In the genomic region with DNA sequence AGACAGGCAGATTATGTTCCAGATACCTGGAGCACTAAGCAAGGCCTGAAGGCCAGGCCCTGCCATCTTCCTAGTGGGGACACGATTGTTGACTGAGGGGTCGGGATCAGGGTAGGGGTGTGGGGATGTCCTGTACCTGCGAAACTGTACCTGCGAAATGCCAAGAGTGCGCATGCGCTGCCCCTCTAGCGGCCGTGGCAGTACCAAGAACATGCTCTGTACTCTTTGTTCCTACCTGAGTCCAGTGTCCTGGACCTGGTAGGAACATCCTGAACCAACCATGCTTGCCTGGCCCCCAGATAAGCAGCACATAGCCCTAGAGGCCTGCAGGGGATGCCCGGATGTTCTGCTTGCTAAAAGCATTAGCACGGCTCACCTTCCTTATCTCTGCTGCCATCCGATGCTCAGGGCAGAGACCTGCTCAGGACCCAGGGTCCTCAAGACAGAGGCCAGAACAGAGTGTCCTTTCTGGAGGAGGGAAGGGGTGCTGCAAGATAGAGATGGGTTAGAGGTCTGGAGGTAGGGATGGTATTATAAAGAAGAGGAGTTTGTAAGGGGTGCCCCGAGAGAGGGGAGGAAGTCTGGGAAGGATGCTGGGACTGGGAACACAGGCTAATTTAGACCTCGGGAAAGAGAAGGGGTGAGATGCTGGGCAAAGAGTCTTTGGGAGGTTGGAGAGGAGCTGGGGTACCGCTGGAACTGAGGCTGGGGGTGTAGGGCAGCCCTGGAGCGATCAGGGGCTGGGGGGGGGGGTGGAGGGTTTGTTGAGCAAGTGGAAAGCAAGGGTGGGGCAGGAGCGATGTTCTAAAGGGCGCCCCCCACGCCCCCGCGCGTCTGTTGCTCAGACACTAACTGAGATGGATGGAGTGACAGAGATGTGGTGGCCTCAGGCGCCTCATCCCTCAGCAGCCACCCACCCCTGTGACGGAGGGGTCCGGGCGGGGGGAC, we compare ENCODE assay signal across 12 mouse cellular contexts. TPM values are rescaled to one million over a fixed set of nuclear protein-coding genes. Genes with fewer than 3 reads are reported as not detected.
A peak's percentile ranks its signal among the peaks of the same experiment; 100 is the strongest.
DNase-seq lines count a peak whose midpoint lies in the region; ATAC-seq and TF ChIP-seq lines count a peak whose summit lies in the region.
"Had no signal": no experiment of that assay in that cellular context is flagged by ENCODE, and none has a peak within 500 bp of the region (broad histone marks: within the 10 kb centered on the region; RNA-seq: fewer than 3 reads in every experiment).

A gene (plus strand): TSS at position 813 of the 948 bp plus-strand sequence.

- intact Hi-C loops in left cerebral cortex, postnatal 4 days (cut with DNase I), result no loop called here

- H3K9ac ChIP-seq in ES-E14 (ENCODE audit: insufficient read depth, low read depth, low read length, poor library complexity, severe bottlenecking), result 0 out of 2 replicates have a peak within 1 kb of the TSS, but pooled peaks have one; percentile 13
- H3K9ac ChIP-seq in hindbrain, embryonic 16.5 days (ENCODE audit: low read depth, low read length), result peak within 1 kb of the TSS; percentile 32; the same call in 1 of the 2 replicates
- H3K9ac ChIP-seq: liver, embryonic 12.5 days had no signal

- H3K4me3 ChIP-seq in ES-E14 (ENCODE audit: insufficient read depth in 1 of 2, low read depth in 1 of 2, low read length in 2 of 2, poor library complexity in 1 of 2, severe bottlenecking in 1 of 2), result peak within 1 kb of the TSS in 1 of 2 experiments; percentile 33; a peak in 1 of 4 replicates
- peak within 1 kb of the TSS; percentile 35 for H3K4me3 ChIP-seq in embryonic facial prominence, embryonic 10.5 days
- no peak within 1 kb of the TSS for H3K4me3 ChIP-seq in hindbrain, embryonic 16.5 days (ENCODE audit: low read length)
- H3K4me3 ChIP-seq: liver, embryonic 12.5 days had no signal

- in situ Hi-C loops in ES-E14 (cut with MboI; ENCODE audit: low sequenced_read_pairs in 2 of 2, unreplicated experiment in 2 of 2), result no loop called here

- H3K27ac ChIP-seq in ES-E14 (ENCODE audit: insufficient read depth, low read depth, low read length, poor library complexity, severe bottlenecking), result no peak within 1 kb of the TSS
- no peak within 1 kb of the TSS for H3K27ac ChIP-seq in embryonic facial prominence, embryonic 10.5 days (replicated peaks)
- no peak within 1 kb of the TSS for H3K27ac ChIP-seq in hindbrain, embryonic 16.5 days (ENCODE audit: low read depth, low read length)
- H3K27ac ChIP-seq: liver, embryonic 12.5 days had no signal

- 54% methylated on average over 25 of the region's 25 CpGs for WGBS in embryonic facial prominence, embryonic 10.5 days
- WGBS in hindbrain, embryonic 16.5 days, result 52% methylated on average over 25 of the region's 25 CpGs

- H3K9me3 ChIP-seq in ES-E14 (ENCODE audit: control insufficient read depth, insufficient read depth, low read depth, low read length), result no peaks in the 10 kb centered on the region
- no peaks in the 10 kb centered on the region for H3K9me3 ChIP-seq in embryonic facial prominence, embryonic 10.5 days
- H3K9me3 ChIP-seq in hindbrain, embryonic 16.5 days (ENCODE audit: control insufficient read depth, low read length), result no peaks in the 10 kb centered on the region
- H3K9me3 ChIP-seq: liver, embryonic 12.5 days had no signal

- DNase-seq in heart, adult 9 months (ENCODE audit: low spot score in 2 of 2), result peak; percentile 61 to 66
- DNase-seq in heart, adult 8-10 months (ENCODE audit: low spot score), result no peak
- no peak for DNase-seq in ES-E14 (ENCODE audit: low read depth, low spot score)
- no peak for DNase-seq in embryonic facial prominence, embryonic 10.5 days (ENCODE audit: low spot score)
- no peak for DNase-seq in urinary bladder, postnatal 36 days (ENCODE audit: low spot score in 2 of 2)
- no peak for DNase-seq in left cerebral cortex, postnatal 4 days
- DNase-seq: kidney, adult 9 months; right cerebral cortex, postnatal 14 days had no signal

- H3K27me3 ChIP-seq in embryonic facial prominence, embryonic 10.5 days (replicated peaks; ENCODE audit: low read depth, poor library complexity, severe bottlenecking), result peaks cover 79% of the 10 kb centered on the region
- peaks cover 17% of the 10 kb centered on the region for H3K27me3 ChIP-seq in hindbrain, embryonic 16.5 days (replicated peaks; ENCODE audit: control insufficient read depth, insufficient read depth, low read length)

- H3K4me2 ChIP-seq in hindbrain, embryonic 16.5 days (ENCODE audit: low read length), result peak within 1 kb of the TSS; percentile 16
- H3K4me2 ChIP-seq: liver, embryonic 12.5 days had no signal

- no peak for ATAC-seq in hindbrain, embryonic 16.5 days
- no peak for ATAC-seq in megakaryocyte progenitor cell, adult 5-6 weeks (replicated peaks; ENCODE audit: poor library complexity)
- ATAC-seq: liver, embryonic 12.5 days had no signal

- H3K36me3 ChIP-seq in ES-E14 (ENCODE audit: control insufficient read depth, insufficient read depth, low read length, poor library complexity, severe bottlenecking), result no peaks in the 10 kb centered on the region
- H3K36me3 ChIP-seq in embryonic facial prominence, embryonic 10.5 days (replicated peaks), result peaks cover 7% of the 10 kb centered on the region
- H3K36me3 ChIP-seq in hindbrain, embryonic 16.5 days (ENCODE audit: control insufficient read depth, insufficient read depth, low read length), result no peaks in the 10 kb centered on the region

- H3K4me1 ChIP-seq in ES-E14 (ENCODE audit: control insufficient read depth in 2 of 2, insufficient read depth in 2 of 2, low read length in 2 of 2, poor library complexity in 1 of 2), result peaks cover 0 to 15% of the 10 kb centered on the region in 2 experiments; a peak in 1 of 4 replicates
- H3K4me1 ChIP-seq in embryonic facial prominence, embryonic 10.5 days, result peaks cover 37% of the 10 kb centered on the region
- no peaks in the 10 kb centered on the region for H3K4me1 ChIP-seq in hindbrain, embryonic 16.5 days (ENCODE audit: control insufficient read depth, insufficient read depth, low read depth, low read length)

TF ChIP-seq in ES-E14, 5 proteins besides CTCF, POLR2A, EP300 and RAD21:
- no peak for TF ChIP-seq CHD2 (IDR thresholded peaks at IDR 0.05; ENCODE audit: low read depth, low read length)
- no peak for TF ChIP-seq HCFC1 (IDR thresholded peaks at IDR 0.05; ENCODE audit: borderline replicate concordance, insufficient read depth, low read length)
- no peak for TF ChIP-seq ZC3H11A (IDR thresholded peaks at IDR 0.05; ENCODE audit: borderline replicate concordance, low read depth, low read length)
- no peak for TF ChIP-seq ZNF384 (IDR thresholded peaks at IDR 0.05; ENCODE audit: low read depth, low read length)
- no peak for TF ChIP-seq MAFK (IDR thresholded peaks at IDR 0.05; ENCODE audit: insufficient read depth, low read depth, low read length)

RNA-seq across cellular contexts. Expression of the gene that starts here (rescaled TPM):
- 1 to 10 TPM in 3 of 4 experiments, not detected in 1; 1.2 to 1.6 (median 1.4) TPM for total RNA-seq in heart, adult 8-10 months (2022)
- 0.36 TPM in 1 of 2 replicates, not detected in the other for total RNA-seq in ES-E14 (2012; rRNA removed)
- polyA plus RNA-seq in embryonic facial prominence, embryonic 10.5 days (2016; fragmentation: Nextera tagmentation; extraction: Ambion mirVana), result 0.17 and 0.30 TPM in 2 replicates
- polyA plus RNA-seq in hindbrain, embryonic 16.5 days (2015; fragmentation: Nextera tagmentation; extraction: Ambion mirVana), result 4.5 and 4.9 TPM in 2 replicates
- not detected in 2 replicates for total RNA-seq in megakaryocyte progenitor cell, adult 5-6 weeks (2015)
- total RNA-seq in megakaryocyte progenitor cell, adult 5-6 weeks (2017), result not detected in 2 replicates
- 1 to 10 TPM in 1 of 2 experiments, not detected in 1; 1.0 TPM for total RNA-seq in left cerebral cortex, postnatal 4 days (2021)
- total RNA-seq: MEL had no signal
- polyA plus RNA-seq: liver, embryonic 12.5 days had no signal

Comparison
In these comparisons a context has a peak if more than half of its experiments do, and no peak if none do; other contexts are left out.
1. DNase-seq: peak in heart, adult 9 months (2 of 2); none in heart, adult 8-10 months (single experiment), ES-E14 (single experiment), embryonic facial prominence, embryonic 10.5 days (single experiment), urinary bladder, postnatal 36 days (0 of 2) and left cerebral cortex, postnatal 4 days (single experiment).